Mouse (Mus musculus): ENCODE measurements around the gene Nmral1. TPM values are rescaled to one million over a fixed set of nuclear protein-coding genes. Genes with fewer than 3 reads are reported as not detected.

Gene Nmral1
- polyA plus RNA-seq, 1 experiment from 2014 or later: 102 TPM

DNA sequence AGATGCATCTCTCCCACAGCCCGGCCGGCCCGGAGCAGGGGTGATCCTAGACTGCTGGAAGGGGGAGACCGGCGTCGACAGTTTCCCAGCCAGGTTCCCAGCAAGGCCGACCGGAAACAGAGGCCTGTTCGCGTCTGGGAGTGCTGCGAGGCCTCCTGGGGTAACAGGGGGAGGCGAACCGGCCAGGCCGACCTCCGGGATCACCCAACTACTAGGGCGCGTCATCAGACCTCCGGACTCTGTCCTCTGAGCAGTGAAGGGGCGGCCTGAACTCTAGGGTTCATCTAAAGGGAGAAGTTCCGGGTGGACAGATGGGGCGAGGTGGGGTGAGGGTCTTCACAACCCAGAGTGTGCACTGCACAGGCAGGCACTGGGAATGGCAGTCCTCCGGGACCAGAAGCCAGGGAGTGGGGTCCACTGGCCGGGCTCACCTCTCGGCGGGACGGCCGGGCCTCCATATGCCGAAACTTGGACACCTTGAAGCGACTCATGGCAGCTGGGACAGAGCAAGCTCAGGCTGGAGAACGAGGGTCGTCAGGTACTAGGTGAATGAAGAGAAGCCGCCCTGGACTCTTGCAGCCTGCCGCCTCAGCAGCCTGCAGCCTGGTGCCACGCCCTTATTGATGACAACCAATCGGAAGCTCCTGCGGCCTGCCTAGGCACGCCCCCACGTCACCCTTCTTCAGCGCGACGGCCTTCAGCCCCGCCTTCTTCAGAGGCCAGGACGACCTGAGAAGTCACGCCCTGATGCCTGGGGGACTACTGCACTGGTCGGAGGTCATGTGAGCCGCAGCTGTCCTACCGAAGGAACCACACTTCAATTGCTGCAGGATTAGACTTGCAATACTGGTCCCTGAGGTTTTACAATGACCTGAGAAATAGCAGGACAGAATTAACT is 39.8 kb downstream of the Nmral1 start, which contains the start of gene Coro7:
TSS of gene Coro7 (minus strand) at position 657 of the 898 bp plus-strand sequence.
- under 1% methylated on average over 47 of the region's 47 CpGs for WGBS

DNA sequence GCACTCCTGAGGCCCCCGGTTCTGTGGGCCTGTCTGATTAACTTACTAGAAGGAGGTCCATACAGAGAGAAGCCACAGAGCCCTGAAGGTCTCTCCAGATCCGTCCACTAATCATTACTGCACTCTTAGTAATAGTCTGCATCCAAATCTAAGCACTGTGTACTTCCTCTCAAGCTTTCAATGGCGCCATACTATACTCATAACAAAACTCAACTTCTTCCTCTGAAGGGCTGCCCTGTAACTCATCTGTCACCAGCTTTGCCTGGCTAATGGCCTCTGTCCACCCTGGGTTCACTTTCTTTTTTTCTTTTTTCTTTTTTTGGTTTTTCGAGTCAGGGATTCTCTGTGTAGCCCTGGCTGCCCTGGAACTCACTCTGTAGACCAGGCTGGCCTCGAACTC is 41.1 kb downstream of the Nmral1 start:
- H3K4me1 ChIP-seq (ENCODE audit: insufficient read depth): peaks cover 6% of the 10 kb centered on the region; the same call in 1 of the 2 replicates
- no peak overlapping the region for H3K27ac ChIP-seq (ENCODE audit: low read depth)
- H3K9me3 ChIP-seq (ENCODE audit: low read depth, low read length): no peaks in the 10 kb centered on the region
- 71% methylated on average over 5 of the region's 5 CpGs for WGBS
- H3K4me3 ChIP-seq (ENCODE audit: low read depth, low read length): no peak overlapping the region
- no peaks in the 10 kb centered on the region for H3K27me3 ChIP-seq (ENCODE audit: insufficient read depth, low read length)
- ATAC-seq (ENCODE audit: insufficient read depth): no peak
- peaks cover 13% of the 10 kb centered on the region for H3K36me3 ChIP-seq (ENCODE audit: insufficient read depth)
- H3K4me2 ChIP-seq: no peak overlapping the region
- no peak for TF ChIP-seq CTCF (IDR thresholded peaks at IDR 0.05; ENCODE audit: low read depth)
- no peak for DNase-seq
- no peak overlapping the region for H3K9ac ChIP-seq

More for the DNA sequence above, 39.8 kb downstream of the Nmral1 start, which contains the start of gene Coro7:
- Histone ChIP-seq H3K4me2 (peak within 1 kb of the TSS; percentile 97), H3K36me3 (ENCODE audit: insufficient read depth) (peaks cover 13% of the 10 kb centered on the region), H3K4me1 (ENCODE audit: insufficient read depth) (peaks cover 6% of the 10 kb centered on the region; the same call in 1 of the 2 replicates), H3K9me3 (ENCODE audit: low read depth, low read length) (no peaks in the 10 kb centered on the region), H3K4me3 (ENCODE audit: low read depth, low read length) (peak within 1 kb of the TSS; percentile 68), H3K27me3 (ENCODE audit: insufficient read depth, low read length) (no peaks in the 10 kb centered on the region), H3K9ac (peak within 1 kb of the TSS; percentile 69), H3K27ac (ENCODE audit: low read depth) (no peak within 1 kb of the TSS)
- DNase-seq: peak; percentile 96
- TF ChIP-seq CTCF (IDR thresholded peaks at IDR 0.05; ENCODE audit: low read depth): no peak
- ATAC-seq (ENCODE audit: insufficient read depth): peak; percentile 89

DNA sequence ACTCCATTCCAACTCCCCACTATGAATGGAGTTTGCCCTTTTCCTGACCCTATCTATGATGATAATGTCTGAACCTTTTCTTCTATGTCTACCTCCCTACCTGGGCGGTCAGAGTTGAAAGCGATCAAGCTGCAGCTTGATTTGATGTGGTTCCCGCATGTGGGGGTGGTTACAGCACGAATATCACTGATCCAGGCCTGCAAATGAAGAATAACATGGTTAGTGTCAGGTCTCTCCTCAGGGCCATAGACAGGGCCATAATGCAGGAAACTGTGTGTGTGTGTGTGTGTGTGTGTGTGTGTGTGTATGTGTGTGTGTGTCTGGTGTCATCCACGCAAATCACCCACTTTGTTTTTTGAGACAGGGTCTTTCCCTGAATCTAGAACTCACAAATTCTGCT is 42.3 kb downstream of the Nmral1 start:
- Histone ChIP-seq H3K27ac (ENCODE audit: low read depth) (no peak overlapping the region), H3K36me3 (ENCODE audit: insufficient read depth) (peaks cover 13% of the 10 kb centered on the region), H3K27me3 (ENCODE audit: insufficient read depth, low read length) (no peaks in the 10 kb centered on the region), H3K4me3 (ENCODE audit: low read depth, low read length) (no peak overlapping the region), H3K4me2 (no peak overlapping the region), H3K9me3 (ENCODE audit: low read depth, low read length) (no peaks in the 10 kb centered on the region), H3K4me1 (ENCODE audit: insufficient read depth) (peaks cover 6% of the 10 kb centered on the region; the same call in 1 of the 2 replicates), H3K9ac (no peak overlapping the region)
- TF ChIP-seq CTCF (IDR thresholded peaks at IDR 0.05; ENCODE audit: low read depth): no peak
- 88% methylated on average over 5 of the region's 5 CpGs for WGBS
- ATAC-seq (ENCODE audit: insufficient read depth): no peak
- DNase-seq: no peak

DNA sequence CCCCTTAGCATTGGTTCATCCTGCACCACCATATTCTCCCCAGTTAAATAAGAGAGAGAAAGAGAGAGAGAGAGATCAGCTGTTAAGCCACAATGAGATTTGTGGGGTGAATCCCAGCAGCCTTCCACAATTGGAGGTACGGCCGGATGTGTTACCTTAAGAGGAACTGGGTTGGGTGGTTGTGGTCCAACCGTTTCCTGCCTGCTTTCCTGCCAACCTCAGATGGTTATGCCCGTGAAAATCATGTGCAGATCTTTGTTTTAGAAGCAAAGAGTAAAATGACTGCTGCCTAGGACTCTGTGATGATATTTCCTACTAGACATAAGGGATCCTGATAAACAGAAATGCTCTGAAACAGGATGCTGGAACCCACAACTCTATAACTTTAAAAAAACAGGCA is 45.1 kb downstream of the Nmral1 start:
- WGBS: 79% methylated on average over 4 of the region's 4 CpGs
- peaks cover 14% of the 10 kb centered on the region for H3K36me3 ChIP-seq (ENCODE audit: insufficient read depth)
- TF ChIP-seq CTCF (IDR thresholded peaks at IDR 0.05; ENCODE audit: low read depth): no peak

DNA sequence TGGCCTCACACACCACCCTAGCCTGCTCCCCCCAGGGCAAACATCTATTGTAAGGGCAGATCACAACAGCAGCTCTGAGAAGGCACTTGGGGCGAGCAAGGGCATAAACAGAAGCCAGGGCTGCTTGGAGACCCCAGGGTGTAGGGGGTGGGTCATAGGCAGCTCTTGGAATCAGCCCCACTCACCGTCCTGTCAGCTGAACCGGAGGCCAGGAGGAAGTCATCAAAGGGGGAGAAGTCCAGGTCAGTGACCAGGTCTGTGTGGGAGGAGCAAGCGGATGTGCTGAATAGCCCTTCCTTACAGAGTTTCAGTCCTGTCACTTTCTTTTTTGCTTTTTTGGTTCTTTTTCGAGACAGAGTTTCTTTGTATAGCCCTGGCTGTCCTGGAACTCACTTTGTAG is 48.8 kb downstream of the Nmral1 start:
- whole genome bisulfite sequencing: 72% methylated on average over 5 of the region's 5 CpGs
- ATAC-seq (ENCODE audit: insufficient read depth): no peak
- H3K36me3 ChIP-seq (ENCODE audit: insufficient read depth): peaks cover 28% of the 10 kb centered on the region

More for the DNA sequence above, 45.1 kb downstream of the Nmral1 start:
- H3K9ac ChIP-seq: no peak overlapping the region
- H3K27me3 ChIP-seq (ENCODE audit: insufficient read depth, low read length): no peaks in the 10 kb centered on the region
- H3K4me2 ChIP-seq: no peak overlapping the region
- no peaks in the 10 kb centered on the region for H3K9me3 ChIP-seq (ENCODE audit: low read depth, low read length)
- peaks cover 6% of the 10 kb centered on the region; the same call in 1 of the 2 replicates for H3K4me1 ChIP-seq (ENCODE audit: insufficient read depth)
- H3K27ac ChIP-seq (ENCODE audit: low read depth): no peak overlapping the region
- DNase-seq: no peak
- no peak for ATAC-seq (ENCODE audit: insufficient read depth)
- no peak overlapping the region for H3K4me3 ChIP-seq (ENCODE audit: low read depth, low read length)

DNA sequence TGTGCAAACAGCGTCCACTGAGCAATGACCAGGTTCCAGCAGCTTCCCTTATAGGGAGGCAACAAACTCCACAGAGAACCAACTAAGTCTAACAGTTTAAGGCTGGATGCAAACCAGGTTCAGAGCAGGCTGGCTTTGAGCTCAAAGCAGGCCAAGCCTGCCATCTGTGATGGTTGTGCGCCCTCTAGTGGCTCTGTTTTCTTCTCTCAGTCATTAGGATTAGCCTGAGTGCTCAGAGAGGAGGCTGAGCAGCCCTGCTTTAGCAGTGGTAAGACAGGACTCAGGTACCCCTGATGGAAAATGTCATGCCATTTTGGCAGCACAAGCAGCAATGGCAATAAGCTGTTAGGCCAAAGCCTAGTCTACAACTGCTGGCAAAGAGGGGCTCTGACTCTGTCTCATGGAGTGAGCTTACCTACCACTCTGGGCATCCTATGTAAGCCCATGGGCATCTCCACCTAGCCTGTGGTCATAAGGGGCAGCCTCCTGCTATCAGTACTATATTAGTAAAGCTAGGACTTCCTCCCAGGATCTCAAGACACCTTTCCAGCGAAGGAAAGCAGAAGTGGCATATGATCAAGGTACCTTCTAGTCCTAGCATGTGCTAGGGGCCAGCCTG is 51.9 kb downstream of the Nmral1 start:
- Histone ChIP-seq H3K27ac (ENCODE audit: low read depth) (no peak overlapping the region), H3K9me3 (ENCODE audit: low read depth, low read length) (no peaks in the 10 kb centered on the region), H3K4me2 (no peak overlapping the region), H3K9ac (no peak overlapping the region), H3K27me3 (ENCODE audit: insufficient read depth, low read length) (no peaks in the 10 kb centered on the region), H3K4me3 (ENCODE audit: low read depth, low read length) (no peak overlapping the region), H3K4me1 (ENCODE audit: insufficient read depth) (no peaks in the 10 kb centered on the region), H3K36me3 (ENCODE audit: insufficient read depth) (peaks cover 29% of the 10 kb centered on the region; the same call in 1 of the 2 replicates)
- WGBS: 26% methylated on average over 3 of the region's 3 CpGs
- DNase-seq: peak; percentile 98
- ATAC-seq (ENCODE audit: insufficient read depth): peak; percentile 90
- peak; percentile 97 for TF ChIP-seq CTCF (IDR thresholded peaks at IDR 0.05; ENCODE audit: low read depth)

More for the DNA sequence above, 48.8 kb downstream of the Nmral1 start:
- H3K9ac ChIP-seq: no peak overlapping the region
- no peak overlapping the region for H3K27ac ChIP-seq (ENCODE audit: low read depth)
- no peaks in the 10 kb centered on the region for H3K9me3 ChIP-seq (ENCODE audit: low read depth, low read length)
- no peak for TF ChIP-seq CTCF (IDR thresholded peaks at IDR 0.05; ENCODE audit: low read depth)
- H3K4me2 ChIP-seq: no peak overlapping the region
- H3K4me3 ChIP-seq (ENCODE audit: low read depth, low read length): no peak overlapping the region
- no peaks in the 10 kb centered on the region for H3K4me1 ChIP-seq (ENCODE audit: insufficient read depth)
- DNase-seq: no peak
- H3K27me3 ChIP-seq (ENCODE audit: insufficient read depth, low read length): no peaks in the 10 kb centered on the region

DNA sequence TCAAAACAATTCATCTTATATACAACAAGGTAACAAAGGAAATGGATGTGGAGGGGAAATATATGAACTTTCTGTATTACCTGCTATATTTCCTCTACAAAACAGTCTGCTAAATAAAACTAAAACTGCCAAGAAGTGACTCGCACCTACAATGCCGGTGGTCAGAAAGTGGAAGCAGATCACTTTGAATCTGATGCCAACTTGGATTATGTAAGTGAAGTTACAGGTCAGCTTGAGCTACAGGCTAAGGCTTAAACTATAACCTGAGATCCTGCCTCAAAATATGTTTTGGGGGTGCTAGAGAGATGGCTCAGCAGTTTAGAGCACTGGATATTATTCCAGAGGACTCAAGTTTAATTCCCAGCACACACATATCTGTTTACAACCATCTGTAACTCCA is 53.4 kb downstream of the Nmral1 start:
- Histone ChIP-seq H3K27ac (ENCODE audit: low read depth) (no peak overlapping the region), H3K9ac (no peak overlapping the region), H3K36me3 (ENCODE audit: insufficient read depth) (peaks cover 35% of the 10 kb centered on the region; the same call in 1 of the 2 replicates), H3K27me3 (ENCODE audit: insufficient read depth, low read length) (no peaks in the 10 kb centered on the region), H3K9me3 (ENCODE audit: low read depth, low read length) (no peaks in the 10 kb centered on the region), H3K4me2 (no peak overlapping the region), H3K4me1 (ENCODE audit: insufficient read depth) (no peaks in the 10 kb centered on the region), H3K4me3 (ENCODE audit: low read depth, low read length) (no peak overlapping the region)
- TF ChIP-seq CTCF (IDR thresholded peaks at IDR 0.05; ENCODE audit: low read depth): no peak
- WGBS: 89% methylated on average over 2 of the region's 2 CpGs
- DNase-seq: no peak
- no peak for ATAC-seq (ENCODE audit: insufficient read depth)
